Mouse (Mus musculus): ENCODE data around the gene Ccdc12.

DNA sequence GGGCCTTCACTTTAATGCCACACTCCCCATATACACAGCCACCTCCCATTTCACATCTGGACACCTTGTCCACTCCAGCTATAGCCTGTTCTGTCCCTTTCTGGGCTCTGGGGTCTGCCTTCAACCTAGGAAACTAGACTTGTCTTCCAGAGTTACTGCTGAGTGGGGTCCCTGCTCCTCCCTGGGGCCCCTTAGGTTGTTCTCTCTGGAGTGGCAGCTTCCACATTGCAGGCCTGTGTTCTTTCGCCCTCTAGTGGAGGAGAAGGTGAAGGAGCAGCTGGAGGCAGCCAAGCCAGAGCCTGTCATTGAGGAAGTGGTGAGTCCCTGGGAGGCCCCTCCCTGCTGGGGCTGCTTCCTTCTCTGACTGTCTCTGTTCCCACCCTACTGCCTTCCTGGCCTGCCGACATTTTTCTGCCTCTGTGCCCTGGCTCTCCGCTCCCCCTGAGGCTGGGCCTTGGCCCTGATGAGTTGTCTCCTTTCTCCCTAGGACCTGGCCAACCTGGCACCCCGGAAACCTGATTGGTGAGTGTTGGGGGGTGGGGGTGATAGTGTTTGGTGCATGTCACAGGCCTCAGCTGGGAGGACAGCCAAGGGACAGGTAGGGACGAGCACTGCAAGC lies 53.4 kb downstream of the Ccdc12 start:
- TF ChIP-seq POLR2A (IDR thresholded peaks at IDR 0.05; ENCODE audit: borderline replicate concordance, extremely low read depth, low read depth, low read length) (0 out of 2 replicates have a peak, but pooled peaks have one; percentile 12), CTCF (IDR thresholded peaks at IDR 0.05; ENCODE audit: insufficient read depth, low read length) (peak; percentile 73)

Measured in lung, adult 2 months (tissue).